Mouse (Mus musculus) forebrain, embryonic 14.5 days (tissue): ENCODE measurements at regions not wholly inside any gene's neighbourhood (a gene's known extent, or its start where the extent isn't known, plus 50 kb on each side); places are given as distances from the start of the nearest gene placed in this dataset.

Source experiments
- ATAC-seq: fragments of 200-750 bp; cut with Nextera tagmentation; 2 replicates; pipeline ENCODE4 v1.8.0; 2017; ENCODE audit warnings: mild to moderate bottlenecking, moderate library complexity
- DNase-seq: peaks from one replicate; pipeline ENCODE4 v3.0.0-alpha.2; 2015; ENCODE audit warnings: low spot score
- H3K27ac ChIP-seq: fragments of 300-500 bp; sonication (generic); 2 replicates; pipeline ENCODE4 v1.5.1; 2014; ENCODE audit warnings: low read depth, mild to moderate bottlenecking, control low read depth, low read length, moderate library complexity
- H3K27me3 ChIP-seq: fragments of 300-500 bp; sonication (generic); replicated peaks from 2 replicates; pipeline ENCODE4 v1.6.1; 2014; ENCODE audit warnings: low read length, control low read depth, mixed read lengths; ENCODE audit not compliant: control insufficient read depth, insufficient read depth
- H3K36me3 ChIP-seq: fragments of 300-500 bp; sonication (generic); 2 replicates; pipeline ENCODE4 v1.6.1; 2014; ENCODE audit warnings: low read length, control low read depth; ENCODE audit not compliant: control insufficient read depth, insufficient read depth
- H3K4me1 ChIP-seq: fragments of 300-500 bp; sonication (generic); 2 replicates; pipeline ENCODE4 v1.6.1; 2014; ENCODE audit warnings: antibody characterized with exemption, low read length, control low read depth; ENCODE audit not compliant: control insufficient read depth, insufficient read depth
- H3K4me2 ChIP-seq: fragments of 300-500 bp; sonication (generic); 2 replicates; pipeline ENCODE4 v1.6.1; 2014; ENCODE audit warnings: mild to moderate bottlenecking, control low read depth, low read length
- H3K4me3 ChIP-seq: fragments of 300-500 bp; sonication (generic); 2 replicates; pipeline ENCODE4 v1.5.1; 2014; ENCODE audit warnings: low read depth, low read length, control low read depth
- H3K9ac ChIP-seq: fragments of 300-500 bp; sonication (generic); 2 replicates; pipeline ENCODE4 v1.6.1; 2014; ENCODE audit warnings: mild to moderate bottlenecking, low read length, control low read depth, moderate library complexity
- H3K9me3 ChIP-seq: fragments of 300-500 bp; sonication (generic); replicated peaks from 2 replicates; pipeline ENCODE4 v1.6.1; 2016; ENCODE audit warnings: low read length, control low read depth, mixed read lengths; ENCODE audit not compliant: control insufficient read depth
- WGBS: fragments of 180-500 bp; shearing (Covaris S2); extraction: QIAGEN DNeasy Blood & Tissue Kit; methylation state at CpG from one replicate; pipeline ENCODE4 v1.1.7; 2014; 5-methylcytosine and 5-hydroxymethylcytosine counted together

GRCm38 (mm10) chr16:12516834-12517685 lies 533.1 kb downstream of the Shisa9 start:
- H3K9ac ChIP-seq: no peak overlapping the region
- DNase-seq: no peak

GRCm38 (mm10) chr16:12518264-12518663 lies 534.4 kb downstream of the Shisa9 start:
- H3K36me3 ChIP-seq: no peaks in the 10 kb centered on the region
- ATAC-seq (no peak), DNase-seq (no peak)
- no peak overlapping the region for H3K4me3 ChIP-seq
- no peaks in the 10 kb centered on the region for H3K9me3 ChIP-seq
- no peak overlapping the region for H3K4me2 ChIP-seq
- no peak overlapping the region for H3K27ac ChIP-seq
- H3K9ac ChIP-seq: no peak overlapping the region
- no peaks in the 10 kb centered on the region for H3K27me3 ChIP-seq
- 85% methylated on average over 7 of the region's 7 CpGs for WGBS
- H3K4me1 ChIP-seq: no peaks in the 10 kb centered on the region

More at GRCm38 (mm10) chr16:12516834-12517685, 533.1 kb downstream of the Shisa9 start:
- no peaks in the 10 kb centered on the region for H3K4me1 ChIP-seq
- H3K36me3 ChIP-seq: no peaks in the 10 kb centered on the region
- WGBS: 81% methylated on average over 8 of the region's 8 CpGs
- no peaks in the 10 kb centered on the region for H3K9me3 ChIP-seq
- H3K27me3 ChIP-seq: no peaks in the 10 kb centered on the region
- no peak for ATAC-seq
- H3K27ac ChIP-seq: no peak overlapping the region
- H3K4me2 ChIP-seq: no peak overlapping the region
- no peak overlapping the region for H3K4me3 ChIP-seq

GRCm38 (mm10) chr16:12521711-12522476 lies 538.0 kb downstream of the Shisa9 start:
- DNase-seq (no peak), ATAC-seq (no peak)
- Histone ChIP-seq H3K9me3 (no peaks in the 10 kb centered on the region), H3K9ac (no peak overlapping the region), H3K36me3 (no peaks in the 10 kb centered on the region), H3K27ac (no peak overlapping the region), H3K27me3 (no peaks in the 10 kb centered on the region), H3K4me1 (no peaks in the 10 kb centered on the region), H3K4me3 (no peak overlapping the region), H3K4me2 (no peak overlapping the region)
- 85% methylated on average over 3 of the region's 3 CpGs for WGBS

GRCm38 (mm10) chr16:12548462-12548861 lies 561.0 kb upstream of the Ercc4 start:
- no peaks in the 10 kb centered on the region for H3K36me3 ChIP-seq
- no peaks in the 10 kb centered on the region for H3K9me3 ChIP-seq
- no peak overlapping the region for H3K9ac ChIP-seq
- no peak for ATAC-seq
- H3K4me1 ChIP-seq: no peaks in the 10 kb centered on the region
- no peak for DNase-seq
- no peaks in the 10 kb centered on the region for H3K27me3 ChIP-seq
- no peak overlapping the region for H3K4me3 ChIP-seq
- no peak overlapping the region for H3K4me2 ChIP-seq
- H3K27ac ChIP-seq: no peak overlapping the region

GRCm38 (mm10) chr16:12588889-12589288 lies 520.6 kb upstream of the Ercc4 start:
- Histone ChIP-seq H3K36me3 (no peaks in the 10 kb centered on the region), H3K4me2 (no peak overlapping the region), H3K27me3 (no peaks in the 10 kb centered on the region), H3K9ac (no peak overlapping the region), H3K4me1 (no peaks in the 10 kb centered on the region), H3K4me3 (no peak overlapping the region), H3K9me3 (no peaks in the 10 kb centered on the region), H3K27ac (no peak overlapping the region)
- ATAC-seq (no peak), DNase-seq (no peak)

GRCm38 (mm10) chr16:12608259-12608658 lies 501.2 kb upstream of the Ercc4 start:
- WGBS: 75% methylated on average over 6 of the region's 6 CpGs
- no peak overlapping the region for H3K4me3 ChIP-seq
- no peak for DNase-seq

GRCm38 (mm10) chr16:12611106-12611505 lies 498.4 kb upstream of the Ercc4 start:
- no peak overlapping the region for H3K4me2 ChIP-seq
- no peaks in the 10 kb centered on the region for H3K36me3 ChIP-seq
- no peak overlapping the region for H3K27ac ChIP-seq
- H3K4me1 ChIP-seq: no peaks in the 10 kb centered on the region
- ATAC-seq (no peak), DNase-seq (no peak)
- H3K27me3 ChIP-seq: no peaks in the 10 kb centered on the region
- no peak overlapping the region for H3K4me3 ChIP-seq
- 69% methylated on average over 1 of the region's 1 CpGs for WGBS
- no peaks in the 10 kb centered on the region for H3K9me3 ChIP-seq
- H3K9ac ChIP-seq: no peak overlapping the region

More at GRCm38 (mm10) chr16:12608259-12608658, 501.2 kb upstream of the Ercc4 start:
- H3K9me3 ChIP-seq: no peaks in the 10 kb centered on the region
- H3K27ac ChIP-seq: no peak overlapping the region
- no peaks in the 10 kb centered on the region for H3K36me3 ChIP-seq
- H3K27me3 ChIP-seq: no peaks in the 10 kb centered on the region
- no peak overlapping the region for H3K9ac ChIP-seq
- no peak overlapping the region for H3K4me2 ChIP-seq
- ATAC-seq: no peak
- no peaks in the 10 kb centered on the region for H3K4me1 ChIP-seq

GRCm38 (mm10) chr16:12617781-12618180 lies 491.7 kb upstream of the Ercc4 start:
- H3K27me3 ChIP-seq: no peaks in the 10 kb centered on the region
- peak; percentile 32; the same call in 1 of the 2 replicates for ATAC-seq
- no peak overlapping the region for H3K9ac ChIP-seq
- H3K4me1 ChIP-seq: no peaks in the 10 kb centered on the region
- no peak overlapping the region for H3K4me2 ChIP-seq
- no peaks in the 10 kb centered on the region for H3K9me3 ChIP-seq
- 20% methylated on average over 3 of the region's 3 CpGs for WGBS
- DNase-seq: peak; percentile 42
- no peaks in the 10 kb centered on the region for H3K36me3 ChIP-seq
- H3K27ac ChIP-seq: no peak overlapping the region
- no peak overlapping the region for H3K4me3 ChIP-seq

GRCm38 (mm10) chr16:12632533-12632932 lies 477.0 kb upstream of the Ercc4 start:
- Histone ChIP-seq H3K9ac (no peak overlapping the region), H3K9me3 (no peaks in the 10 kb centered on the region), H3K36me3 (no peaks in the 10 kb centered on the region), H3K4me3 (no peak overlapping the region), H3K4me2 (no peak overlapping the region), H3K27me3 (no peaks in the 10 kb centered on the region), H3K27ac (no peak overlapping the region), H3K4me1 (no peaks in the 10 kb centered on the region)
- ATAC-seq: no peak
- no peak for DNase-seq
